Mouse (Mus musculus): ENCODE data around the gene Ext2. TPM values are rescaled to one million over a fixed set of nuclear protein-coding genes. Genes with fewer than 3 reads are reported as not detected.

Ext2 gene
- polyA plus RNA-seq, 1 experiment from 2014 or later = 82.8 TPM

DNA sequence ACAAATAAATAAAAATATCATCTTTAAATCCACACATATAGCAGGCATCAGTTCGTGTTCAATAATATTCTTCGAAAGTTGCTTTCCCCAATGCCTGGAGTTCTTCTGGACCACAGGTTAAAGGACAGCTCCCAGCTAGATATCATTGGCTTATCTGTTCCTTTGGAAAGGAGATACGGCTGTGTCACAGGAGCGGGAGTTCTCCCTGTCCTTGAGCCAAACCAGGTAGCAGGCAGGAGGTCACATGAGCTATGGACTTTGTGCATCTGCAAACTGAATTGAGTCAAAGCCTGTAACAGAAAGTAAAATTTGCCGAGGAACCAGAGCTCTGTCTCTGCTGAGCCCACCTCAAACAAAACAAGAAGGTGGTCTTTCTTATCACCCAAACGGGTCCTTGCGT lies 209.3 kb downstream of the Ext2 start:
- no peak for DNase-seq (ENCODE audit: low spot score)
- no peak overlapping the region for H3K27ac ChIP-seq
- no peak overlapping the region for H3K4me3 ChIP-seq
- H3K9me3 ChIP-seq = no peaks in the 10 kb centered on the region
- 55% methylated on average over 7 of the region's 7 CpGs for WGBS
- peaks cover 18% of the 10 kb centered on the region for H3K4me1 ChIP-seq
- H3K27me3 ChIP-seq (ENCODE audit: insufficient read depth, poor library complexity, severe bottlenecking) = peaks cover 26% of the 10 kb centered on the region
- H3K36me3 ChIP-seq = no peaks in the 10 kb centered on the region

Other genes with a start within 250 kb of the Ext2 start
- gene Alx4, start 180.2 kb downstream of the Ext2 start, polyA plus RNA-seq (2016; fragmentation: Nextera tagmentation; extraction: Ambion mirVana) = 0.83 and 3.6 TPM in 2 replicates
- 7.9 and 8.3 TPM in 2 replicates for gene Accs, start 27.4 kb upstream of the Ext2 start, polyA plus RNA-seq (2016; fragmentation: Nextera tagmentation; extraction: Ambion mirVana)
- 0.12 TPM in 1 of 2 replicates, not detected in the other for gene Accsl, start 46.6 kb upstream of the Ext2 start, polyA plus RNA-seq (2016; fragmentation: Nextera tagmentation; extraction: Ambion mirVana)
- 2.6 and 3.1 TPM in 2 replicates for gene Gm13889, start 134.6 kb upstream of the Ext2 start, polyA plus RNA-seq (2016; fragmentation: Nextera tagmentation; extraction: Ambion mirVana)
- not detected in 2 replicates for gene Gm27027, start 173.8 kb upstream of the Ext2 start, polyA plus RNA-seq (2016; fragmentation: Nextera tagmentation; extraction: Ambion mirVana)
- 66.2 and 74.0 TPM in 2 replicates for gene Alkbh3, start 188.2 kb upstream of the Ext2 start, polyA plus RNA-seq (2016; fragmentation: Nextera tagmentation; extraction: Ambion mirVana)

All from heart, embryonic 10.5 days (tissue).